Mouse (Mus musculus): ENCODE data around the gene Urb2.

Urb2 gene

DNA sequence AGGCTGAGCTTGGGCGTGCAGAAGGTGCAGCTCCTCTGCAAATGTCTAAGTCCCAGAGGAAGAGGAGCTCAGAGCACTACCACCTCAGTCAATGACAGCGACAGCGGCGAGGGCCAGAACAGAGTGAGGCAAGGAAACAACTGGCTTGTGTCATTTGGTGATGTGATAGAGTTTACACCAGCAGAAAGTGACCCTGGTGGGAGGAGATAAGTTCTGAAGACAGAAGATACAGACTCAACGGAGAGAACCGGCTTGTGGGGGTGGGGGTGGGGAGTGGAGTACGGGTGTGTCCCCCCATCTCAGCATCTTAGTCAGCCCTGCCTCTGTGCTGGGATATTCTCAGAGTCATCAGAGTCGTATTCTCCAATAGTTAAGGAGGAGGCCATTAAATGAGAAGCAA is 56.1 kb downstream of the Urb2 start:
- in situ Hi-C loops (cut with MseI, MboI) = no loop called here

DNA sequence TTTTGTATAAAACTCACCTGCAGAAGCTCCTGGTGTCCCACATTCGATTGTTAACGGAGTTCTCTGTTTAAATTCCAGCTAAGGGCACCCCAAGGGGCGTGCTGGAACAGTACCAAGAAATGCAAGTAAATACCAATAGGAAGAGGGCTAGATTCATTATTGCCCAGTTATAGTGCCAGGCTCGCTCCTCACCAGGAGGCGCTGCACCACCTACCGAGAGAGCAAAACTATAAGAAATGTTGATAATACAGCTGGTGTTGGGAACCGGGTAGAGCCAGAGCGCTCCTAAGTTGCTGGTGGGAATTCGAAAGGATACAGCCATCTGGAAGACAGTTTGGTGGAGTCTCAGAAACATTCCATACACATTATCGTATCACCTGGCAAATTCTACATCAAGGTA is 56.7 kb downstream of the Urb2 start:
- in situ Hi-C loops (cut with MseI, MboI) = no loop called here

DNA sequence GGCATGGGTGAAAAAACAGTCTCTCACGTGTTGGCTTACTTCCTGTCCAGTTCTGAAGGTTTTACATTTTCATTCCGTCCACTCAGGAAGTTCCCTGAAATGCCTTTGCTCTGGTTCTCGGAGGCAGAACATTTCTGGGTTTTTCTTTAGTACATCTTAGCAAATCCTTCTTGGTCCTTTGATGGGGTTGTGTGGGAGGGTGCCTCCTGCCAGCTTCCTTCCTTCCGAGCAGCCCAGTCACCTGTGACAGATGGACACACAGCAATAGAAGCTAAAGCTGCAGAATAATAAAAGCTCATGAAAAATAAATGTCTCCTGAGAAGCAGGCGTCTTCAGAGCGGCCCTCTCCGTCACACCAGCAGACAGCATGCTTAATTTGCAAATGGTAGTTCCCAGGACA is 57.7 kb downstream of the Urb2 start:
- in situ Hi-C loops (cut with MseI, MboI) = no loop called here

DNA sequence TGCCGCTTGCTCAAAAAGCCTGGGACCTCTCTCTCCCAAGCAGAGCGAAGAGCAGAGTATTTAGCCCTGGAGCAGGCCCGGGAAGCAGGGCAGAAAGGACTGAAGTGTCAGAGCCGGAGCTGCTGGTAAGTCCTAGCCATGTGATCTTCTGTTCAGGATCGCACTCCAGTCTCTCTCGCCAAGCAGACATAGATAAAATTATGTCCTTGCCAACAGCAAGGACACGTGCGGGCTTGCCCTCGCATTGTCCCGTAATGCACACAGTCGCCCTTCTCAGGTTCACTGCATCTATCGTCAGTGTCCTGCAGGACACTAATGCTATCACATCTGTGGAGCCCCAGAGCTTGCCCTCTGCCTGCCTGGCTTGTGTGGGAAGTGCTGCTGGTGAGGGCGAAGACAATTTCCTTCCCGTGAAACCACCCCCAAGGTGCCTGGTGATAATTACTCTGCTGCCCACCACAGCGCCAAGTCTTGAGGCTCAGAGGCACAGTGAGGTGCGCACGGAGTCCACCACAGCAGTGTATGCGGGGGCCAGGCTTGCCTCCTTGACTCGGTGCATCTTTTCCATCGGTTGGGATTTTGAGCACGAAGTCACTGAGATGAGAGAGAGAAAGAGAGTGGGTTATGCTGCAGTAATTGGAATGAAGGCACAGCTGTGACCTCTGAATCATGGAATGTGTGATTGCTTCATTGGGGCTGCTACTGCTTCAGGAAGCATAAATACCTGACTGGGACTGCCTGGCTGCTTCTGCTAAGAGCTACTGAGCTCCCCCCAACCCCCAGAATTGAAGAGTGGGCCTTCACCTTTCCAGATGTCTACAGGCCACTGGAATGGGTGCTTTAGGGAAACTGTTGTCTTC is 59.4 kb downstream of the Urb2 start:
- in situ Hi-C loops (cut with MseI, MboI) = no loop called here

DNA sequence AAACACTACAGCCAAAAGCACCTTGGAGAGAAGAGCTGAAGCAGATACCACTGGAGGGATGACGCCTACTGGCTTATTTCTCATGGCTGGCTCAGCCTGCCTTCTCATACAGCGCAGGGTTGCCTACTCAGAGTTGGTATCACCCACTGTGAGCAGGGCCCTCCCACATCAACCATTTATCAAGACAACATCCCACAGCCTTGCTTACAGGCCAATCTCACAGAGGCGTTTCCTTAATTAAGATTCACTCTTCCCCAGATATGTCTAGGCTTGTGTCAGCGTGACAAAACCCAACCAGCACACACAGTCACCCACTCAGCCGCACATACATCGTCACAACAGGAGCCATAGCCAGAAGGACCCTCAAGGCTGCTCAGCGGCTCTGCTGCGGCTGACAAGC is 61.3 kb downstream of the Urb2 start:
- in situ Hi-C loops (cut with MseI, MboI) = no loop called here

DNA sequence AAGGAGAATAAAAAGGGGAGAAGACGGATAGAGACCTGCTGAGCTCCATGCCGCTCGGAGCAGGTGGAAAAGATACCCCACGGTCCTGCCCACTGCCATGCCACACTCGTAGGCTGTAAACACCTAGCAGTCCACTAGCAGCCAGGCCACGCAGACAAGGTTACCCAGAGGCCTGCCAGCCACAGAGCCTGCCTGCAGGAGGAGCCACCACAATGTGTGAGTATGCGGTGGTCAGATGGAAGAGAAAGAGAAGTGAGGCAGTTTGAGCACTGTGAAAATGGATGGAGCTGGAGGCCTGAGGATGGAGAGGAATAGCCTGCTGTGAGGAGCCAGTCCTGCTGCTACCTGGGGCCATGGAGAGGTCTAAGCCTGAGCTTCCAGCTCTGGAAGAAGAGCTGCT is 62.3 kb downstream of the Urb2 start:
- in situ Hi-C loops (cut with MseI, MboI) = no loop called here

DNA sequence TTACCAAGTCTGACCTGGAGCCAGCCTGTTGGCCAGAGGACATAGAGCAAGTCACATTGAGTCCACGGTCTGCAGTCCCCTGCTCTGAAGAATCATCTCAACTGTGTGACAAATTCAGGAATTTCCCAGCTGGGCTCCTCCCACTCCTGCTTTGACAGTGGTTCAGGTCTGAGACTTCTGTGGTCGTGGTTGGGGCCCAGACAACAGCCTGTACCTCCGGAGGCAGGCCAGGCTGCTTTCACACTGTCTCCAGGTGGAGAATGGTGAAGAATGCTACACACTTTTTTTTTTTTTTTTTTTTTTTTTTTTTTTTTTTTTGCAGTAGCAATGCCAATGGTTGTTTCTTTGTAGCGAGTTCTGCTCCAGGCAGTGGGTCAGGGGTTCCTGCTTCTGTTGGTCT is 64.4 kb downstream of the Urb2 start:
- in situ Hi-C loops (cut with MseI, MboI) = no loop called here

DNA sequence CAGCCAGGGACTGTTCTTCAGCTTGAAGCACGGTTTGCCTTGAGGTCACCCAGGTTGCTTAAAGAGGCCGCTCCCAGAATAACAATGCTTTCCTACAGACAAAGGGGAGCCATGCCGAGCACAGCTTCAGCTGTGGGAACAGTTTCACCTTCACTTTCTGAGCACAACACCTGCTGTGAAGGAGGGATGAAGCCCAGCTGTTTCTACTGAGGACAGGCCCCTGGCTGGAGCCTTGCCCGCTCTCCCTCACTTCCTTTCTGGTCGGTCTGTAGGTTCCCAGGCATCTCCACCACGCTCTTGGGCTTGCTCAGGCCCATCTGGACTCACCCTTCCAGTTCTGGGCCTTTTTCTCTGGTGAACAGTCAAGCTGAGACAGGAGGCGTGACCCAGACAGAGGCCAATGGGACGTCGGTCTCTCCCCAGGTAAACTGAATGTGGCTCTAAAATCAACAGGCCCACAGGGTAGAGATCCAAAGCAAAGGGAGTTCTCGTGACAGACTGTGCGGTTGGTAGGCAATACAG is 66.8 kb downstream of the Urb2 start:
- in situ Hi-C loops (cut with MseI, MboI) = no loop called here

DNA sequence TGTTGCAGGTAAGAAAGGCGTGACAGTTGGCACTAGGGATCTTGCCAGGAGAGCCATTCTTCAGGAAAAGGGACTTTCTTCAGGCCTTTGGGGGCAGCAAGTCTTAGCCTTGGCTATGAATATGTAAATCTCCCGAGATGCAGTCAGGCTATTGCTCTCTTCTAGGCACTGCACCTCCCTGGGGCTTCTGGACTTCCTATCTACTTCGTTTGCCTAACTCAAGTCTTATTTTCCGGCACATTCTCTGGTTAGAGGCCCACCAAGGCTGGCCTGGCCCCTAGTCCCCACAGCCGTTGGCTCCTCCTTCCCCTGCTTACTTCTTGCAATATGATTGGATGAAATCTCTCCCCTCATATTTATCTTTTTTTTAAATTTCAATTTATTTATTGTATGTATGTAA is 67.7 kb downstream of the Urb2 start:
- in situ Hi-C loops (cut with MseI, MboI) = no loop called here

DNA sequence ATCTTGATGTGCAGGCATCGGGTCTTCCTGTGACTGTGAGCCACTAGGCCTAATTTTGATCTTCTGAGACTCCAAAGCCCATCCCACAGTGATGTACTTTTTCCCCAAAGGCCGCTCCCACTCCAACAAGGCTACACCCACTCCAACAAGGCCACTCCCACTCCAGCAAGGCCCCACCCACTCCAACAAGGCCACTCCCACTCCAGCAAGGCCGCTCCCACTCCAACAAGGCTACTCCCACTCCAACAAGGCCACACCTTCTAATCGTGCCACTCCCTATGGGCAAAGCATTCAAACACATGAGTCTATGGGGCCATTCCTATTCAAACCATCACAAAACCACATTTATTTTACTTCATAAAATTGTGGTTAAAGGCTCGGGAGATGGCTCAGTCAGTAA is 69.2 kb downstream of the Urb2 start:
- in situ Hi-C loops (cut with MseI, MboI) = no loop called here
